Mouse (Mus musculus): ENCODE data around the gene Kif14. TPM values are rescaled to one million over a fixed set of nuclear protein-coding genes. Genes with fewer than 3 reads are reported as not detected.

Gene Kif14
- polyA plus RNA-seq, 2 experiments, result 5.1 to 6.2 TPM

DNA sequence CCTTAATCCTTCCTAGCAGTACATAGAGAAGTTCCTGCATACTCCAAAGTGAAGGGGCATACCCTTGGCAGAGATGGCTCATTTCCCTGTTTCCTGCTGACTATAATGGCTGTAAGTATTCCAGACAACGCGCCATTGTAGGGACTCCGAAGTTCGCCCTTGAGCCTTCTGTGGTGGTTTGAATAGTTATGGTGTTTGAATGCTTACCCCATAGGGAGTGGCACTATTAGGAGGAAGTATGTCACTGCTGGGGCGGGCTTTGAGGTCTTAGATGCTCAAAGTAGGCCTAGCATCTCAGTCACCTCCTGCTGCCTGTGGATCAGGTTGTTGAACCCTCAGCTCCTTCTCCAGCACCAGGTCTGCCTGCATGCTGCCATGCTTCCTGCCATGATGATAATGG, 100.2 kb downstream of the Kif14 start:
- TF ChIP-seq POLR2A (IDR thresholded peaks at IDR 0.05; ENCODE audit: borderline replicate concordance, extremely low read depth, insufficient read depth, insufficient read length), result no peak
- ATAC-seq (ENCODE audit: low FRiP score, low read depth) (no peak), DNase-seq (ENCODE audit: low spot score) (no peak)
- Histone ChIP-seq H3K4me3 (replicated peaks; ENCODE audit: low read length) (no peak overlapping the region), H3K27ac (replicated peaks; ENCODE audit: low read depth, low read length) (no peak overlapping the region), H3K4me2 (replicated peaks; ENCODE audit: low read depth, low read length, severe bottlenecking) (no peak overlapping the region), H3K4me1 (ENCODE audit: control insufficient read depth, insufficient read depth, low read length) (peaks cover 14% of the 10 kb centered on the region), H3K36me3 (ENCODE audit: control insufficient read depth, insufficient read depth, low read length) (no peaks in the 10 kb centered on the region), H3K9me3 (ENCODE audit: control insufficient read depth, low read length) (no peaks in the 10 kb centered on the region), H3K27me3 (ENCODE audit: control insufficient read depth, insufficient read depth, low read length) (no peaks in the 10 kb centered on the region), H3K9ac (ENCODE audit: low read depth, low read length, severe bottlenecking) (no peak overlapping the region)
- WGBS, result 94% methylated on average over 5 of the region's 5 CpGs

DNA sequence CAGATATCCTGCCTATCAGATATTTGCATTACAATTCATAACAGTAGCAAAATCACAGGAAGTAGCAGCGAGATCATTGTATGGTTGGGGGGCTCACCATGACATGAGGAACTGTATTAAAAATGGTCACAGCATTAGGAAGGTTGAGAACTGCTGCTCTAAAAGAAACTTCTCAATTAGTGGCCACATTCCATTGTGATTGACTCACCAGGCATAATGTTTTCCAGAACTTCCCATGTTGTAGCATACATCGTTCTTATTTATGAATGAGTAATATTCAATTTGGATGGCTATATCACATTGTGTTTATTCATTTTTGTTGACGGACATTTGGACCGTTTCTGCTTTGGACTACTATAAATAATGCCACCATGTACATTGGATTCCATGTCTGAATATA, 101.5 kb downstream of the Kif14 start:
- ATAC-seq (ENCODE audit: low FRiP score, low read depth), result no peak
- Histone ChIP-seq H3K27ac (replicated peaks; ENCODE audit: low read depth, low read length) (no peak overlapping the region), H3K9me3 (ENCODE audit: control insufficient read depth, low read length) (no peaks in the 10 kb centered on the region), H3K9ac (ENCODE audit: low read depth, low read length, severe bottlenecking) (no peak overlapping the region), H3K4me1 (ENCODE audit: control insufficient read depth, insufficient read depth, low read length) (peaks cover 14% of the 10 kb centered on the region), H3K36me3 (ENCODE audit: control insufficient read depth, insufficient read depth, low read length) (no peaks in the 10 kb centered on the region), H3K27me3 (ENCODE audit: control insufficient read depth, insufficient read depth, low read length) (no peaks in the 10 kb centered on the region), H3K4me2 (replicated peaks; ENCODE audit: low read depth, low read length, severe bottlenecking) (no peak overlapping the region), H3K4me3 (replicated peaks; ENCODE audit: low read length) (no peak overlapping the region)
- TF ChIP-seq POLR2A (IDR thresholded peaks at IDR 0.05; ENCODE audit: borderline replicate concordance, extremely low read depth, insufficient read depth, insufficient read length), result no peak
- WGBS, result 81% methylated on average over 4 of the region's 4 CpGs
- no peak for DNase-seq (ENCODE audit: low spot score)

DNA sequence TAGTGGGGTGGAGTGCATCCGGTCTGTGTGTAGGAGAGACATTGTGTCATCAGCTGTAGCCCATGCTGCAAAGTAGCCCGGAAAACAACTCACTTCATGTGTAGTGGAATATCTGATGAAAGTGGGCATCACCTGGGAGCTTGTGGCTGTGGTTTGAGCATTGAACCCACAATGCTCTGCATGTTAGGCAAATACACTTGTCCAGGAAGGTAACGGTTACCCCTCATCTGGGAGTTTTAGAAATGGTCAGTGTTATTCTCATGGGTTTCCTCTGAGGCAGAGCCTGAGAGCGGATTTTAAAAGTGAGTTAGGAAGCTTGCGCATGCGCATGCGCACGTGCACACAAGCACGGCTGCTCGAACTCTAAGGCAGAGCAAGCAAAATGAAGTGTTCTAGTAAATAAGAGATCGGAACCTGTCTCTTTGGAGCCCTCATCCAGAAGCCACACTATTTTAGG, 102.6 kb downstream of the Kif14 start:
- no peaks in the 10 kb centered on the region for H3K27me3 ChIP-seq (ENCODE audit: control insufficient read depth, insufficient read depth, low read length)
- H3K4me2 ChIP-seq (replicated peaks; ENCODE audit: low read depth, low read length, severe bottlenecking), result no peak overlapping the region
- DNase-seq (ENCODE audit: low spot score) (no peak), ATAC-seq (ENCODE audit: low FRiP score, low read depth) (no peak)
- no peak overlapping the region for H3K4me3 ChIP-seq (replicated peaks; ENCODE audit: low read length)
- TF ChIP-seq POLR2A (IDR thresholded peaks at IDR 0.05; ENCODE audit: borderline replicate concordance, extremely low read depth, insufficient read depth, insufficient read length), result no peak
- no peak overlapping the region for H3K27ac ChIP-seq (replicated peaks; ENCODE audit: low read depth, low read length)
- H3K4me1 ChIP-seq (ENCODE audit: control insufficient read depth, insufficient read depth, low read length), result peaks cover 8% of the 10 kb centered on the region
- no peaks in the 10 kb centered on the region for H3K36me3 ChIP-seq (ENCODE audit: control insufficient read depth, insufficient read depth, low read length)
- H3K9me3 ChIP-seq (ENCODE audit: control insufficient read depth, low read length), result no peaks in the 10 kb centered on the region
- WGBS, result 92% methylated on average over 11 of the region's 11 CpGs
- no peak overlapping the region for H3K9ac ChIP-seq (ENCODE audit: low read depth, low read length, severe bottlenecking)

DNA sequence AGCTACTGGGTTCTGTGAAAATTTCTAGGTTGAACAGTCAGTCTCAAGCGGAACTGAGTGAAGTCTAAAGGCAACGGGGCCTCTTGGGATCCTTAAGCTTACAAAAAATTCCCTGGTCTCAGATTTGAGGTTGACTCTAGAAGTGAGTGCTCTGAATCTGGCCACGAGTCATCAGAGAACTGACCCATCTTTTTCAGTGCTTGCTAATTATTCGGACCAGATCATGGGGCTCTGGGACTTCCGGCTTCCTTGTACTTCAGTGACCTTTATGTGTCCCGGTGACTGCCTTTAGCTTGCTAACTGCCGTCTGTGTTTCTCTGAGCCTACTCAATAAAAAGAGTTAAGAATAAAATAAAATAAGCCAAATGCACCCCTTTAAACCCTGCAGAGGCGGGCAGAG, 103.1 kb downstream of the Kif14 start:
- 74% methylated on average over 8 of the region's 8 CpGs for WGBS
- Histone ChIP-seq H3K27me3 (ENCODE audit: control insufficient read depth, insufficient read depth, low read length) (no peaks in the 10 kb centered on the region), H3K4me2 (replicated peaks; ENCODE audit: low read depth, low read length, severe bottlenecking) (no peak overlapping the region), H3K9me3 (ENCODE audit: control insufficient read depth, low read length) (no peaks in the 10 kb centered on the region), H3K4me1 (ENCODE audit: control insufficient read depth, insufficient read depth, low read length) (peaks cover 8% of the 10 kb centered on the region), H3K9ac (ENCODE audit: low read depth, low read length, severe bottlenecking) (no peak overlapping the region), H3K36me3 (ENCODE audit: control insufficient read depth, insufficient read depth, low read length) (no peaks in the 10 kb centered on the region), H3K27ac (replicated peaks; ENCODE audit: low read depth, low read length) (no peak overlapping the region), H3K4me3 (replicated peaks; ENCODE audit: low read length) (no peak overlapping the region)
- DNase-seq (ENCODE audit: low spot score) (no peak), ATAC-seq (ENCODE audit: low FRiP score, low read depth) (no peak)
- TF ChIP-seq POLR2A (IDR thresholded peaks at IDR 0.05; ENCODE audit: borderline replicate concordance, extremely low read depth, insufficient read depth, insufficient read length), result no peak

DNA sequence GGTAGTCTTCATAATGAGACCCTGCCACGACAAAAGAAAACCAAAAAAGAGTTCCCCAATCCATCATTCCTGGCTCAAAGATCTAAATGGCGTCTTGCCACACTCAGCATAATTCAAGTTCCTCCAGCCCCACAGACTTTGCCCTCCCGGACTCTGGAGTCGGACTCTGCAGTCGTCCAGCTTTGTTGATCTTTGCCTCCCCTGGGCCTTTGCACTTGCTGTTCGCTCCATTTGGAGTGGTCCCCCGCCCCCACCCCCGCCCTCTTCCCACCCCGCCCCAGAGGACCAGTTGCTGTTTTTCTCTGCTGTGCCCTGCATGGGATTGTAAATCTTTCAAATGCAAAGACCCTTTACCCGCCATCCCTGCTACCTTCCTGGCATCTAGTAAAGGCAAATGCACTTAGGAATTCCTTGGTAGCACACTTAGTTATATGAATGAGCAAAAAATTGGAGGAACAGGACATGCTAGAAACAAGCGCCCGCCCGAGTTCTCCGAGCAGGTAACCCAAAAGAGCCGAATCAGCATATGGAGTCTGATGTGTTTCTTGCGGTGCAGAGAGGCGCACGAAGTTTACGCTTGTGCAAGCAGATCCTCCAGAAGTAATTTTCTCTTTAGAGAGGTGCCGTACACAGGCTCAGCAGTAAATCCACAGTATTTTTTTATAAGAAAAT, 103.6 kb downstream of the Kif14 start:
- Histone ChIP-seq H3K4me1 (ENCODE audit: control insufficient read depth, insufficient read depth, low read length) (peaks cover 8% of the 10 kb centered on the region), H3K4me3 (replicated peaks; ENCODE audit: low read length) (peak overlapping the region; percentile 10; the same call in 1 of the 2 replicates), H3K27me3 (ENCODE audit: control insufficient read depth, insufficient read depth, low read length) (no peaks in the 10 kb centered on the region), H3K9me3 (ENCODE audit: control insufficient read depth, low read length) (no peaks in the 10 kb centered on the region), H3K4me2 (replicated peaks; ENCODE audit: low read depth, low read length, severe bottlenecking) (peak overlapping the region; percentile 32), H3K9ac (ENCODE audit: low read depth, low read length, severe bottlenecking) (no peak overlapping the region), H3K27ac (replicated peaks; ENCODE audit: low read depth, low read length) (no peak overlapping the region), H3K36me3 (ENCODE audit: control insufficient read depth, insufficient read depth, low read length) (no peaks in the 10 kb centered on the region)
- no peak for TF ChIP-seq POLR2A (IDR thresholded peaks at IDR 0.05; ENCODE audit: borderline replicate concordance, extremely low read depth, insufficient read depth, insufficient read length)
- 31% methylated on average over 20 of the region's 20 CpGs for WGBS
- ATAC-seq (ENCODE audit: low FRiP score, low read depth), result no peak
- DNase-seq (ENCODE audit: low spot score), result no peak
